Mouse (Mus musculus) CH12.LX (cell line): Measurements from ENCODE around the gene Fibcd1. TPM values are rescaled to one million over a fixed set of nuclear protein-coding genes. Genes with fewer than 3 reads are reported as not detected.

Experiments used
- DNase-seq: peaks from one replicate; pipeline ENCODE4 v3.0.0-alpha.2; 2013; ENCODE audit errors: extremely low read depth
- H3K27ac ChIP-seq: 2 replicates; pipeline ENCODE4 v1.5.1; 2012; ENCODE audit warnings: low read depth, mild to moderate bottlenecking, control low read depth, moderate library complexity; ENCODE audit not compliant: insufficient read depth
- H3K27me3 ChIP-seq: replicated peaks from 2 replicates; pipeline ENCODE3; 2012; ENCODE audit warnings: inconsistent platforms
- H3K36me3 ChIP-seq, 2 experiments: replicated peaks in 1 of 2; 2 replicates each; pipeline versions ENCODE3 to v1.6.1; 2012; ENCODE audit warnings: inconsistent platforms in 1 of 2, low read length in 1 of 2, mild to moderate bottlenecking in 1 of 2, mixed read lengths in 1 of 2, moderate library complexity in 1 of 2; ENCODE audit not compliant: control insufficient read depth in 1 of 2, insufficient read depth in 1 of 2
- H3K4me1 ChIP-seq, 2 experiments: 2 replicates each; pipeline ENCODE4 v1.6.1; 2012; ENCODE audit warnings: inconsistent platforms in 1 of 2, moderate library complexity in 1 of 2; ENCODE audit not compliant: insufficient read depth in 2 of 2, control insufficient read depth in 1 of 2
- H3K4me2 ChIP-seq: 2 replicates; pipeline ENCODE4 v1.6.1; 2012; ENCODE audit warnings: low read depth, mild to moderate bottlenecking, control low read depth; ENCODE audit not compliant: poor library complexity, insufficient read depth, severe bottlenecking
- H3K4me3 ChIP-seq, 3 experiments: fragments of 150-350 bp in 1 of 3; sonication (generic) in 1 of 3; replicated peaks in 1 of 3; 2 replicates each; pipeline versions ENCODE3 to v1.5.1; 2011 to 2012; ENCODE audit warnings: low read depth in 2 of 3, low read length in 2 of 3, mild to moderate bottlenecking in 2 of 3, moderate library complexity in 2 of 3, control low read depth in 1 of 3, improper control_type of control experiment in 1 of 3, inconsistent platforms in 1 of 3, mixed read lengths in 1 of 3; ENCODE audit not compliant: poor library complexity in 1 of 3
- H3K79me2 ChIP-seq: replicated peaks from 2 replicates; pipeline ENCODE4 v1.6.1; 2012; ENCODE audit warnings: mild to moderate bottlenecking, moderate library complexity; ENCODE audit not compliant: control insufficient read depth, poor library complexity, insufficient read depth, severe bottlenecking; ENCODE audit errors: extremely low read depth
- H3K9ac ChIP-seq: 2 replicates; pipeline ENCODE4 v1.6.1; 2012; ENCODE audit warnings: low read depth, mild to moderate bottlenecking, control low read depth, moderate library complexity; ENCODE audit not compliant: insufficient read depth
- H3K9me3 ChIP-seq: replicated peaks from 2 replicates; pipeline ENCODE3; 2012; ENCODE audit warnings: low read length, inconsistent platforms, mixed read lengths
- CHD2 ChIP-seq: IDR thresholded peaks from 2 replicates; pipeline ENCODE4 v1.6.1; 2011; ENCODE audit warnings: low read length, improper control_type of control experiment
- CTCF ChIP-seq, 2 experiments: IDR thresholded peaks in 1 of 2; conservative IDR thresholded peaks in 1 of 2; 2 replicates each; pipeline ENCODE4 v1.5.1; 2011 to 2012; ENCODE audit warnings: low read depth in 2 of 2, low read length in 2 of 2, improper control_type of control experiment in 1 of 2, inconsistent platforms in 1 of 2, mild to moderate bottlenecking in 1 of 2, moderate library complexity in 1 of 2
- E2F4 ChIP-seq: IDR thresholded peaks from 2 replicates; pipeline ENCODE4 v1.6.1; 2011; ENCODE audit warnings: low read depth, low read length, improper control_type of control experiment; ENCODE audit not compliant: insufficient replicate concordance
- ELF1 ChIP-seq: IDR thresholded peaks from 2 replicates; pipeline ENCODE4 v1.6.1; 2014; ENCODE audit warnings: low read depth, mild to moderate bottlenecking, inconsistent platforms, low read length, improper control_type of control experiment
- HCFC1 ChIP-seq: IDR thresholded peaks from 2 replicates; pipeline ENCODE4 v1.6.1; 2012; ENCODE audit warnings: low read depth, mild to moderate bottlenecking, inconsistent platforms, low read length, improper control_type of control experiment
- IRF4 ChIP-seq: IDR thresholded peaks from 2 replicates; pipeline ENCODE4 v1.6.1; 2014; ENCODE audit warnings: low read depth, mild to moderate bottlenecking, inconsistent platforms, low read length, improper control_type of control experiment
- JUN ChIP-seq: IDR thresholded peaks from 2 replicates; pipeline ENCODE4 v1.6.1; 2011; ENCODE audit warnings: low read depth, mild to moderate bottlenecking, low read length, improper control_type of control experiment, moderate library complexity; ENCODE audit not compliant: insufficient read depth
- KAT2A ChIP-seq: IDR thresholded peaks from 2 replicates; pipeline ENCODE4 v1.6.1; 2012; ENCODE audit warnings: low read length, improper control_type of control experiment, inconsistent platforms; ENCODE audit not compliant: insufficient replicate concordance
- MAZ ChIP-seq: IDR thresholded peaks from 2 replicates; pipeline ENCODE4 v1.6.1; 2012; ENCODE audit warnings: low read depth, mild to moderate bottlenecking, inconsistent platforms, low read length, improper control_type of control experiment, moderate library complexity
- MEF2A ChIP-seq: IDR thresholded peaks from 2 replicates; pipeline ENCODE4 v1.6.1; 2014; ENCODE audit warnings: low read depth, mild to moderate bottlenecking, inconsistent platforms, low read length, improper control_type of control experiment, borderline replicate concordance
- NRF1 ChIP-seq: IDR thresholded peaks from 2 replicates; pipeline ENCODE4 v1.6.1; 2014; ENCODE audit warnings: low read depth, mild to moderate bottlenecking, inconsistent platforms, low read length, improper control_type of control experiment, moderate library complexity
- POLR2A ChIP-seq: IDR thresholded peaks from 2 replicates; pipeline ENCODE4 v1.6.1; 2011; ENCODE audit warnings: low read depth, mild to moderate bottlenecking, improper control_type of control experiment, low read length
- RCOR1 ChIP-seq: conservative IDR thresholded peaks from 2 replicates; pipeline ENCODE4 v1.6.1; 2012; ENCODE audit warnings: low read depth, mild to moderate bottlenecking, inconsistent platforms, low read length, improper control_type of control experiment
- SIN3A ChIP-seq: IDR thresholded peaks from 2 replicates; pipeline ENCODE4 v1.6.1; 2012; ENCODE audit warnings: low read length, improper control_type of control experiment, inconsistent platforms
- TCF12 ChIP-seq: IDR thresholded peaks from 2 replicates; pipeline ENCODE4 v1.6.1; 2014; ENCODE audit warnings: low read depth, mild to moderate bottlenecking, inconsistent platforms, low read length, improper control_type of control experiment
- UBTF ChIP-seq: IDR thresholded peaks from 2 replicates; pipeline ENCODE4 v1.6.1; 2012; ENCODE audit warnings: low read depth, mild to moderate bottlenecking, inconsistent platforms, low read length, improper control_type of control experiment, moderate library complexity
- USF1 ChIP-seq: IDR thresholded peaks from 2 replicates; pipeline ENCODE4 v1.6.1; 2014; ENCODE audit warnings: low read depth, mild to moderate bottlenecking, inconsistent platforms, low read length, improper control_type of control experiment
- ZC3H11A ChIP-seq: IDR thresholded peaks from 2 replicates; pipeline ENCODE4 v1.6.1; 2012; ENCODE audit warnings: low read depth, mild to moderate bottlenecking, inconsistent platforms, low read length, improper control_type of control experiment
- ZMIZ1 ChIP-seq: IDR thresholded peaks from 2 replicates; pipeline ENCODE4 v1.6.1; 2012; ENCODE audit warnings: low read depth, mild to moderate bottlenecking, inconsistent platforms, low read length, improper control_type of control experiment
- dilution Hi-C: fragments of 300-500 bp; cut with MboI; formaldehyde crosslinking; loops from 2 replicates; pipeline ENCODE4 v1.14.3; 2020; ENCODE audit warnings: low sequenced_read_pairs; ENCODE audit not compliant: extremely low pct_unique_long_range_greater_than_20kb, extremely low pct_ligation_motif_present
- in situ Hi-C: fragments of 300-500 bp; cut with MboI; formaldehyde crosslinking; loops from 3 replicates; pipeline ENCODE4 v1.14.3; 2019; ENCODE audit warnings: low sequenced_read_pairs, low pct_ligation_motif_present, low pct_unique_long_range_greater_than_20kb, mixed read lengths
- polyA plus RNA-seq: library from polyadenylated mRNA; unstranded; fragments of >175 nt; gene quantifications from 2 replicates; pipeline ENCODE4 v1.2.1, GENCODE M21; 2012; ENCODE audit warnings: low read depth; ENCODE audit not compliant: insufficient read length
- total RNA-seq, 2 experiments: library from RNA; depleted of rRNA; stranded (reverse); fragments of 300-350 nt in 1 of 2; fragments of >200 nt in 1 of 2; gene quantifications; 2 replicates each; pipeline ENCODE4 v1.2.3; 2012 to 2014

Fibcd1 gene
- total and polyA plus RNA-seq, 3 experiments = 0.04 to 0.15 (median 0.09) TPM

DNA sequence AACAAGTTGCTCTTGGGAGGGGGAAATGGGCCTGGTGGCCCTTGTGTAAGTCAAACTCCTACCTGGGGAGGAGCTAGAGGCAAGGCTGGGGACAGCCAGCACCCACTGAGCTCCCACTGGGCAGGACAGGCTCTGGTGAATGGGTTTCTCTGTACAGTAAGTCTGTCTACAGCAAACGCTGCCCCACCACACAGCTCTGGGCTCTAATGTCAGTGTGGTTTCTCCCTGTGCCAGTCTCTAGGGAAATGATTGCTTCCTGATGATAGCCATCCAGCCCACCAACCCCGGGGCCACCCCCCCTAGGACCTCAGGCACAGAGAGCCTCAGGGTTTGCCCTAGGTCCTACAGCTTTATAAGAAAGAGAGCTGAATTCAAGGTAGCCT lies 36.5 kb downstream of the Fibcd1 start:
- Histone ChIP-seq H3K79me2 (no peaks in the 10 kb centered on the region), H3K9ac (no peak overlapping the region), H3K4me2 (no peak overlapping the region), H3K4me1 (peaks cover 6 to 31% of the 10 kb centered on the region in 2 experiments), H3K9me3 (no peaks in the 10 kb centered on the region), H3K27ac (no peak overlapping the region), H3K36me3 (peaks cover 0 to 7% of the 10 kb centered on the region in 2 experiments)
- in situ Hi-C loops = no loop called here
- DNase-seq = no peak
- TF ChIP-seq KAT2A (no peak), CTCF (conservative IDR thresholded peaks at IDR 0.05 in 1 of 2, IDR thresholded peaks at IDR 0.05 in 1 of 2; ENCODE audit: low read depth in 2 of 2, low read length in 2 of 2) (no peak), TCF12 (no peak), E2F4 (no peak), RCOR1 (no peak), MEF2A (no peak), ZMIZ1 (no peak), ELF1 (no peak), JUN (no peak), USF1 (no peak), POLR2A (no peak), CHD2 (no peak), SIN3A (no peak), HCFC1 (no peak), MAZ (no peak), ZC3H11A (no peak), NRF1 (no peak), IRF4 (no peak)
- TF ChIP-seq, all 38 proteins: peak for 0
- no peak overlapping the region for H3K4me3 ChIP-seq
- dilution Hi-C loops = no loop called here
- H3K27me3 ChIP-seq = peaks cover 41% of the 10 kb centered on the region

DNA sequence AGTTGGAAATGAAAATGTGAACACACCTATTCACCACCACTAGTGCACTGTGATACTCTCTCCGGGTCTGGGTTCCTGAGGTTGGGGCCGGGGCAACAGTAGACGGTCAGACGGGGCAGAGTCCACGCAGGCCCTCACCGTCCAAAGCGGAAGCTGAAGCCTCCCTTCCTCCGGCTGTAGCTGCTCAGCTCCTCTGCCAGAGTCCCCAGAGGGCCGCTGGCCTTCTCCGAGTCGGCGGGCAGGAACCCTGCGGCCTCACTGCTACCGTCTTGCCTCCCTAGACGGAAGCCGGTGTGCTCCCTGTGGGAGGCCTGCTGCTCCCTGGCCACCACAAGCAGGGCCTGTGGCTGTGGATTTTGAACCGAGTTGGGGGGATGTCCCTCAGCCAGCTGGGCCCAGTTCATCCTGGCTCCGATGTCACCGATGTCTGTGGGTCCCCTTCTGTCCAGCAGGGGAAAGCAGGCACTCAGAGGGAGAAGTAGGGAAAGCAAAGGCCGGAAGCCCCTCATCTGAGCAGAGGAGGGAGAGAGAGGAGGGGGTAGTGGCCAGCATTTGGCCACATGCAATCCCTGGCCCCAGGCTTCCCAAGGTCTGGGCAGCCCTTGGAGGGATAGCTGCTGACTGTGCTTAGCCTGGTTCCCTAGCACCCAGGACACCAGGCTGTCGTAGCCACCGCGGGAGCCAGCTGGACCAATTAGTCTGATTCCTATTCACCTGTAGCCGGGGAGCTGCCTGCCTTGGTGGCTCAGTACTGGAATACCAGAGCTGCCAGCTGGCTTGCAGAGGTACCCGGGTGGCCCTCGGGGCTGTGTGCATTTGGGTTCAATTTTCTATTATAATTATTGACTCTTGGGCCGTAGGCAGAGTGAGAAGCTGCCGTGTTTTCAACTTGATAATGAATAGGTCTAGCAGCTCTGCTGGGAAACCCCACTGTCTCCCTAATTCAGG lies 37.1 kb downstream of the Fibcd1 start:
- Histone ChIP-seq H3K9ac (no peak overlapping the region), H3K4me1 (peaks cover 6 to 31% of the 10 kb centered on the region in 2 experiments), H3K79me2 (no peaks in the 10 kb centered on the region), H3K27me3 (peaks cover 34% of the 10 kb centered on the region), H3K4me2 (no peak overlapping the region), H3K4me3 (no peak overlapping the region), H3K27ac (no peak overlapping the region), H3K9me3 (no peaks in the 10 kb centered on the region), H3K36me3 (peaks cover 2 to 13% of the 10 kb centered on the region in 2 experiments)
- no peak for DNase-seq
- in situ Hi-C loops (no loop called here), dilution Hi-C loops (no loop called here)
- TF ChIP-seq UBTF (no peak), ZC3H11A (no peak)
